Mouse (Mus musculus) ES-E14 (cell line): ENCODE data around the gene Hoxd11. TPM values are rescaled to one million over a fixed set of nuclear protein-coding genes. Genes with fewer than 3 reads are reported as not detected.

ENCODE experiments used
- DNase-seq: peaks from one replicate; pipeline ENCODE4 v3.0.0-alpha.2; 2013; ENCODE audit warnings: low read depth, low spot score
- H3K27ac ChIP-seq: 2 replicates; pipeline ENCODE4 v1.5.1; 2012; ENCODE audit warnings: low read depth, mild to moderate bottlenecking, low read length, moderate library complexity, mixed read lengths; ENCODE audit not compliant: poor library complexity, insufficient read depth, severe bottlenecking
- H3K36me3 ChIP-seq: 2 replicates; pipeline ENCODE4 v1.6.1; 2012; ENCODE audit warnings: mild to moderate bottlenecking, low read length, moderate library complexity, mixed read lengths; ENCODE audit not compliant: control insufficient read depth, poor library complexity, insufficient read depth, severe bottlenecking
- H3K4me1 ChIP-seq, 2 experiments: fragments of 150-350 bp in 1 of 2; sonication (generic) in 1 of 2; 2 replicates each; pipeline ENCODE4 v1.6.1; 2012; ENCODE audit warnings: low read length in 2 of 2, mild to moderate bottlenecking in 1 of 2, mixed read lengths in 1 of 2; ENCODE audit not compliant: control insufficient read depth in 2 of 2, insufficient read depth in 2 of 2, poor library complexity in 1 of 2
- H3K4me3 ChIP-seq, 2 experiments: fragments of 150-350 bp in 1 of 2; sonication (generic) in 1 of 2; 2 replicates each; pipeline ENCODE4 v1.5.1; 2012; ENCODE audit warnings: low read length in 2 of 2, low read depth in 1 of 2, mild to moderate bottlenecking in 1 of 2, mixed read lengths in 1 of 2; ENCODE audit not compliant: insufficient read depth in 1 of 2, poor library complexity in 1 of 2, severe bottlenecking in 1 of 2
- H3K9ac ChIP-seq: 2 replicates; pipeline ENCODE4 v1.6.1; 2012; ENCODE audit warnings: low read depth, mild to moderate bottlenecking, low read length, mixed read lengths; ENCODE audit not compliant: poor library complexity, insufficient read depth, severe bottlenecking
- H3K9me3 ChIP-seq: fragments of 150-350 bp; sonication (generic); 2 replicates; pipeline ENCODE4 v1.6.1; 2012; ENCODE audit warnings: low read depth, mild to moderate bottlenecking, low read length; ENCODE audit not compliant: control insufficient read depth, insufficient read depth
- CHD2 ChIP-seq: IDR thresholded peaks from 2 replicates; pipeline ENCODE4 v1.6.1; 2014; ENCODE audit warnings: mild to moderate bottlenecking, low read depth, low read length, inconsistent platforms
- HCFC1 ChIP-seq: IDR thresholded peaks from 2 replicates; pipeline ENCODE4 v1.6.1; 2012; ENCODE audit warnings: low read length, inconsistent platforms, borderline replicate concordance; ENCODE audit not compliant: insufficient read depth
- MAFK ChIP-seq: IDR thresholded peaks from 2 replicates; pipeline ENCODE4 v1.6.1; 2014; ENCODE audit warnings: mild to moderate bottlenecking, low read depth, low read length, inconsistent platforms; ENCODE audit not compliant: insufficient read depth
- ZC3H11A ChIP-seq: IDR thresholded peaks from 2 replicates; pipeline ENCODE4 v1.6.1; 2012; ENCODE audit warnings: low read depth, mild to moderate bottlenecking, inconsistent platforms, low read length, borderline replicate concordance
- ZNF384 ChIP-seq: IDR thresholded peaks from 2 replicates; pipeline ENCODE4 v1.6.1; 2012; ENCODE audit warnings: low read depth, low read length, inconsistent platforms
- in situ Hi-C, 2 experiments: fragments of 600-800 bp; cut with MboI; formaldehyde crosslinking; loops; one replicate each; pipeline ENCODE4 v1.15.1; 2025; ENCODE audit warnings: low sequenced_read_pairs in 2 of 2, inconsistent platforms in 1 of 2; ENCODE audit not compliant: unreplicated experiment in 2 of 2
- total RNA-seq: library from RNA; depleted of rRNA; stranded (reverse); fragments of 300-350 nt; gene quantifications from 2 replicates; pipeline ENCODE4 v1.2.3, GENCODE M21; 2012

Hoxd11 gene
- total RNA-seq, 1 experiment, result 0.18 TPM

DNA sequence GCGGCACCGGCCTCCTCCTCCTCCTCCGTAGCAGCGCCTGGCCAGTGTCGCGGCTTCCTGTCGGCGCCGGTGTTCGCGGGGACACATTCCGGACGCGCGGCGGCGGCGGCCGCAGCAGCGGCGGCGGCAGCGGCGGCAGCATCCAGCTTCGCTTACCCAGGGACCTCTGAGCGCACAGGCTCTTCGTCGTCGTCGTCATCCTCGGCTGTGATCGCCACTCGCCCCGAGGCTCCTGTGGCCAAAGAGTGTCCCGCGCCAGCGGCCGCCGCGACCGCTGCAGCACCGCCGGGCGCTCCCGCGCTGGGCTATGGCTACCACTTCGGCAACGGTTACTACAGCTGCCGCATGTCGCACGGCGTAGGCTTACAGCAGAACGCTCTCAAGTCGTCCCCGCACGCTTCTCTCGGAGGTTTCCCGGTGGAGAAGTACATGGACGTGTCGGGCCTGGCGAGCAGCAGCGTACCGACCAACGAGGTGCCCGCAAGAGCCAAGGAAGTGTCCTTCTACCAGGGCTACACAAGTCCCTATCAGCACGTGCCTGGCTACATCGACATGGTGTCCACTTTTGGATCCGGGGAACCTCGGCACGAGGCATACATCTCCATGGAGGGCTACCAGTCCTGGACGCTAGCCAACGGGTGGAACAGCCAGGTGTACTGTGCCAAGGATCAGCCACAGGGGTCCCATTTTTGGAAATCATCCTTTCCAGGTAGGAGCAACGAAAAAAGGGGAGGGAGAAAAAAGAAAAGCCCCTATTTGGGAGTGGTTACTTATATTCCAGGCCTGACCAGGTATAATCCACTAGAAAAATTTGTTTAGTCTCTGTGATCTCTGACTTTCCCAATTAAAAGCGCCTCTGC, 10.8 kb upstream of the Hoxd11 start:
- no peak for DNase-seq
- no peaks in the 10 kb centered on the region for H3K9me3 ChIP-seq
- H3K4me3 ChIP-seq, result peak overlapping the region; percentile 39 to 65; a peak in 3 of 4 replicates
- peaks cover 0 to 3% of the 10 kb centered on the region in 2 experiments; a peak in 1 of 4 replicates for H3K4me1 ChIP-seq
- in situ Hi-C loops, result loop anchor here (10.0 to 25.0 kb wide), 3 partner anchors 606 to 1394 kb away; partner anchors contain the start of gene Sp9 (in 1 of the 2)
- H3K36me3 ChIP-seq, result no peaks in the 10 kb centered on the region
- H3K9ac ChIP-seq, result peak overlapping the region; percentile 68
- TF ChIP-seq HCFC1 (no peak), CHD2 (no peak), ZC3H11A (no peak), ZNF384 (no peak), MAFK (no peak)
- H3K27ac ChIP-seq, result no peak overlapping the region

GRCm38 (mm10) chr2:74669230-74669578, 10.2 kb upstream of the Hoxd11 start:
- in situ Hi-C loops, result loop anchor here (10.0 to 25.0 kb wide), 3 partner anchors 607 to 1394 kb away; partner anchors contain the start of gene Sp9 (in 1 of the 2)
- TF ChIP-seq HCFC1, result no peak
- TF ChIP-seq MAFK, result no peak
- no peak for TF ChIP-seq ZNF384
- no peak for TF ChIP-seq CHD2
- no peak for TF ChIP-seq ZC3H11A
- Histone ChIP-seq H3K27ac (no peak overlapping the region), H3K9ac (no peak overlapping the region), H3K4me1 (peaks cover 0 to 3% of the 10 kb centered on the region in 2 experiments; a peak in 1 of 4 replicates), H3K4me3 (no peak overlapping the region), H3K9me3 (no peaks in the 10 kb centered on the region), H3K36me3 (no peaks in the 10 kb centered on the region)
- no peak for DNase-seq

- Histone ChIP-seq H3K4me1 (peaks cover 0 to 3% of the 10 kb centered on the region in 2 experiments; a peak in 1 of 4 replicates), H3K27ac (no peak overlapping the region), H3K36me3 (no peaks in the 10 kb centered on the region), H3K9ac (no peak overlapping the region), H3K4me3 (no peak overlapping the region), H3K9me3 (no peaks in the 10 kb centered on the region)
- no peak for DNase-seq
- no peak for TF ChIP-seq ZNF384
- no peak for TF ChIP-seq ZC3H11A
- no peak for TF ChIP-seq MAFK
- no peak for TF ChIP-seq HCFC1
- no peak for TF ChIP-seq CHD2
- in situ Hi-C loops, result loop anchor here (10.0 to 25.0 kb wide), 3 partner anchors 607 to 1395 kb away; partner anchors contain the start of gene Sp9 (in 1 of the 2)
These were observed 9.6 kb upstream of the Hoxd11 start for GRCm38 (mm10) chr2:74669650-74670235.

- H3K9me3 ChIP-seq, result no peaks in the 10 kb centered on the region
- H3K4me1 ChIP-seq, result peaks cover 0 to 5% of the 10 kb centered on the region in 2 experiments; a peak in 1 of 4 replicates
- DNase-seq, result no peak
- no peak overlapping the region for H3K27ac ChIP-seq
- no peak for TF ChIP-seq MAFK
- no peak overlapping the region for H3K9ac ChIP-seq
- in situ Hi-C loops, result loop anchor here (25.0 kb wide), 2 partner anchors 608 to 1108 kb away; no protein-coding TSS in a partner anchor
- no peaks in the 10 kb centered on the region for H3K36me3 ChIP-seq
- H3K4me3 ChIP-seq, result no peak overlapping the region
These were observed 8.6 kb upstream of the Hoxd11 start for GRCm38 (mm10) chr2:74670632-74671188.
